Mouse (Mus musculus) hindbrain, embryonic 11.5 days (tissue): ENCODE measurements around the gene Sec24d. TPM values are rescaled to one million over a fixed set of nuclear protein-coding genes. Genes with fewer than 3 reads are reported as not detected.

Source experiments
- polyA plus RNA-seq: library from polyadenylated mRNA; unstranded; fragments of >200 nt; fragmentation: Nextera tagmentation; extraction: Ambion mirVana; gene quantifications from 2 replicates; pipeline ENCODE4 v1.2.1, GENCODE M21; 2014

The Sec24d gene
- polyA plus RNA-seq, 1 experiment from 2014 or later, result 27.1 TPM

Other genes with a start within 250 kb of the Sec24d start
- 0.62 and 0.95 TPM in 2 replicates for gene Myoz2, start 232.4 kb upstream of the Sec24d start, polyA plus RNA-seq
- gene Synpo2, start 31.3 kb upstream of the Sec24d start, polyA plus RNA-seq, result 2.7 and 2.9 TPM in 2 replicates
- gene Mettl14, start 118.7 kb downstream of the Sec24d start, polyA plus RNA-seq, result 28.9 TPM in 2 replicates
- 4.2 and 6.3 TPM in 2 replicates for gene Prss12, start 179.5 kb downstream of the Sec24d start, polyA plus RNA-seq